In genomic region chr10:59353065-59353464, GRCm38 (mm10) we compare ENCODE assay signal across 24 mouse cellular contexts. TPM values are rescaled to one million over a fixed set of nuclear protein-coding genes. Genes with fewer than 3 reads are reported as not detected.
A peak's percentile ranks its signal among the peaks of the same experiment; 100 is the strongest.
DNase-seq lines count a peak whose midpoint lies in the region; ATAC-seq and TF ChIP-seq lines count a peak whose summit lies in the region.
"Had no signal": no experiment of that assay in that cellular context is flagged by ENCODE, and none has a peak within 500 bp of the region (broad histone marks: within the 10 kb centered on the region; RNA-seq: fewer than 3 reads in every experiment).

No protein-coding gene starts in this region.

- H3K9ac ChIP-seq in forebrain, postnatal 0 days: no peak overlapping the region
- H3K9ac ChIP-seq in forebrain, embryonic 16.5 days (replicated peaks; ENCODE audit: low read depth, low read length): no peak overlapping the region
- H3K9ac ChIP-seq in kidney, postnatal 0 days (ENCODE audit: low read depth, low read length): no peak overlapping the region
- H3K9ac ChIP-seq: hindbrain, embryonic 12.5 days; limb, embryonic 15.5 days had no signal

- DNase-seq in forebrain, postnatal 0 days: no peak
- no peak for DNase-seq in kidney, postnatal 0 days (ENCODE audit: low spot score)
- no peak for DNase-seq in kidney, postnatal 4 days
- DNase-seq in 416B (ENCODE audit: low read depth): peak; percentile 19
- peak; percentile 35 for DNase-seq in brain, adult 2 months (ENCODE audit: low read depth, low spot score)
- no peak for DNase-seq in thymus, adult 2 months
- DNase-seq: adrenal gland, postnatal 10 days; B cell, adult 2 months; cerebellum, adult 11-12 months; cerebellum, postnatal 36 days; gastrocnemius, postnatal 25 days; layer of hippocampus, postnatal 36 days; lung, postnatal 36 days; thymus, postnatal 36 days had no signal

- peak; percentile 42 for TF ChIP-seq CTCF in forebrain, postnatal 0 days (IDR thresholded peaks at IDR 0.05; ENCODE audit: low read depth)
- TF ChIP-seq CTCF in kidney, postnatal 0 days (IDR thresholded peaks at IDR 0.05; ENCODE audit: low read depth): peak; percentile 53
- no peak for TF ChIP-seq CTCF in thymus, adult 2 months (IDR thresholded peaks at IDR 0.05; ENCODE audit: borderline replicate concordance, control insufficient read depth, extremely low read depth, insufficient read depth, low read length, poor library complexity)

- no peaks in the 10 kb centered on the region for H3K4me1 ChIP-seq in forebrain, postnatal 0 days (ENCODE audit: insufficient read depth)
- no peaks in the 10 kb centered on the region for H3K4me1 ChIP-seq in forebrain, embryonic 16.5 days (replicated peaks; ENCODE audit: control insufficient read depth, insufficient read depth, low read length)
- no peaks in the 10 kb centered on the region for H3K4me1 ChIP-seq in kidney, postnatal 0 days (replicated peaks; ENCODE audit: insufficient read depth, low read length)
- no peaks in the 10 kb centered on the region for H3K4me1 ChIP-seq in thymus, adult 2 months (replicated peaks; ENCODE audit: control insufficient read depth, insufficient read depth, low read length)
- H3K4me1 ChIP-seq: hindbrain, embryonic 12.5 days had no signal

- ATAC-seq in forebrain, postnatal 0 days: no peak
- ATAC-seq in forebrain, embryonic 16.5 days: no peak
- no peak for ATAC-seq in kidney, postnatal 0 days (replicated peaks; ENCODE audit: low FRiP score, low read depth)
- ATAC-seq: activated CD4-positive, CD25-positive, alpha-beta regulatory T cell, adult 4 months; inflammation-experienced regulatory T-cells, adult 6 months had no signal

- peaks cover 40% of the 10 kb centered on the region for H3K36me3 ChIP-seq in forebrain, postnatal 0 days (ENCODE audit: insufficient read depth)
- H3K36me3 ChIP-seq in forebrain, embryonic 16.5 days (ENCODE audit: control insufficient read depth, insufficient read depth): peaks cover 38% of the 10 kb centered on the region
- peaks cover 39% of the 10 kb centered on the region for H3K36me3 ChIP-seq in kidney, postnatal 0 days (ENCODE audit: insufficient read depth, low read length)
- H3K36me3 ChIP-seq in thymus, adult 2 months (ENCODE audit: control insufficient read depth, insufficient read depth, low read length): peaks cover 35% of the 10 kb centered on the region

- no peaks in the 10 kb centered on the region for H3K27me3 ChIP-seq in forebrain, postnatal 0 days (ENCODE audit: insufficient read depth, low read length)
- no peaks in the 10 kb centered on the region for H3K27me3 ChIP-seq in forebrain, embryonic 16.5 days (replicated peaks; ENCODE audit: control insufficient read depth, insufficient read depth, low read length)
- H3K27me3 ChIP-seq in kidney, postnatal 0 days (ENCODE audit: insufficient read depth, low read length): no peaks in the 10 kb centered on the region
- H3K27me3 ChIP-seq in thymus, adult 2 months (ENCODE audit: control insufficient read depth, insufficient read depth, low read length): no peaks in the 10 kb centered on the region
- H3K27me3 ChIP-seq: hindbrain, embryonic 12.5 days; limb, embryonic 15.5 days had no signal

- no peak overlapping the region for H3K4me2 ChIP-seq in forebrain, postnatal 0 days (ENCODE audit: low read depth)
- H3K4me2 ChIP-seq in forebrain, embryonic 16.5 days (ENCODE audit: low read length): no peak overlapping the region
- H3K4me2 ChIP-seq in kidney, postnatal 0 days (ENCODE audit: low read length): no peak overlapping the region
- H3K4me2 ChIP-seq: hindbrain, embryonic 12.5 days; limb, embryonic 15.5 days; midbrain, embryonic 11.5 days had no signal

- no peak for TF ChIP-seq POLR2A in thymus, adult 2 months (IDR thresholded peaks at IDR 0.05; ENCODE audit: control insufficient read depth, extremely low read depth, insufficient read depth, low read length, poor library complexity)

- no peak overlapping the region for H3K27ac ChIP-seq in forebrain, postnatal 0 days (ENCODE audit: low read depth, low read length)
- H3K27ac ChIP-seq in forebrain, embryonic 16.5 days (ENCODE audit: low read length): no peak overlapping the region
- H3K27ac ChIP-seq in kidney, postnatal 0 days: no peak overlapping the region
- H3K27ac ChIP-seq in thymus, adult 2 months (ENCODE audit: control insufficient read depth, insufficient read depth, low read length): no peak overlapping the region
- H3K27ac ChIP-seq: forebrain, embryonic 10.5 days; hindbrain, embryonic 12.5 days; limb, embryonic 15.5 days had no signal

- no peaks in the 10 kb centered on the region for H3K9me3 ChIP-seq in forebrain, postnatal 0 days (ENCODE audit: low read length)
- no peaks in the 10 kb centered on the region for H3K9me3 ChIP-seq in forebrain, embryonic 16.5 days (ENCODE audit: control insufficient read depth, low read length)
- no peaks in the 10 kb centered on the region for H3K9me3 ChIP-seq in kidney, postnatal 0 days (replicated peaks; ENCODE audit: low read length)
- H3K9me3 ChIP-seq: forebrain, embryonic 10.5 days; hindbrain, embryonic 12.5 days; limb, embryonic 15.5 days had no signal

- H3K4me3 ChIP-seq in forebrain, postnatal 0 days (ENCODE audit: low read depth, low read length): no peak overlapping the region
- H3K4me3 ChIP-seq in forebrain, embryonic 16.5 days (replicated peaks; ENCODE audit: low read length): no peak overlapping the region
- no peak overlapping the region for H3K4me3 ChIP-seq in kidney, postnatal 0 days (replicated peaks; ENCODE audit: low read depth, low read length)
- H3K4me3 ChIP-seq in thymus, adult 2 months (ENCODE audit: control insufficient read depth, insufficient read depth, low read length): no peak overlapping the region
- H3K4me3 ChIP-seq: forebrain, embryonic 10.5 days; hindbrain, embryonic 12.5 days; limb, embryonic 15.5 days had no signal

- whole genome bisulfite sequencing in forebrain, postnatal 0 days: 29% methylated on average over 1 of the region's 1 CpGs
- 36% methylated on average over 1 of the region's 1 CpGs for WGBS in forebrain, embryonic 16.5 days
- WGBS in kidney, postnatal 0 days: 47% methylated on average over 1 of the region's 1 CpGs
- WGBS in thymus, adult 2 months: 66% methylated on average over 1 of the region's 1 CpGs

RNA-seq across cellular contexts. Expression of gene P4ha1, which starts 30.0 kb away (rescaled TPM):
- total RNA-seq in forebrain, postnatal 0 days (2014; rRNA removed): 26.7 and 29.3 TPM in 2 replicates
- 12.4 and 13.4 TPM in 2 replicates for polyA plus RNA-seq in forebrain, postnatal 0 days (2015; fragmentation: Nextera tagmentation; extraction: Ambion mirVana)
- 32.8 and 46.6 TPM in 2 replicates for polyA plus RNA-seq in forebrain, embryonic 16.5 days (2015; fragmentation: Nextera tagmentation; extraction: Ambion mirVana)
- 27.9 and 31.3 TPM in 2 replicates for polyA plus RNA-seq in kidney, postnatal 0 days (2015; fragmentation: Nextera tagmentation; extraction: Ambion mirVana)
- polyA plus RNA-seq in thymus, adult 2 months (2012; rRNA removed): 10.6 and 11.0 TPM in 2 replicates

RNA-seq across cellular contexts. Expression of gene Gm10273, which starts 42.4 kb away (rescaled TPM):
- 8.9 and 11.2 TPM in 2 replicates for total RNA-seq in forebrain, postnatal 0 days (2014; rRNA removed)
- 3.1 and 4.6 TPM in 2 replicates for polyA plus RNA-seq in forebrain, postnatal 0 days (2015; fragmentation: Nextera tagmentation; extraction: Ambion mirVana)
- 2.1 and 7.6 TPM in 2 replicates for polyA plus RNA-seq in forebrain, embryonic 16.5 days (2015; fragmentation: Nextera tagmentation; extraction: Ambion mirVana)
- polyA plus RNA-seq in kidney, postnatal 0 days (2015; fragmentation: Nextera tagmentation; extraction: Ambion mirVana): 7.4 and 10.0 TPM in 2 replicates
- 9.7 and 11.5 TPM in 2 replicates for polyA plus RNA-seq in thymus, adult 2 months (2012; rRNA removed)
- polyA plus RNA-seq: hindbrain, embryonic 12.5 days had no signal

RNA-seq across cellular contexts. Expression of gene Pla2g12b, which starts 50.4 kb away (rescaled TPM):
- not detected in 2 replicates for total RNA-seq in forebrain, postnatal 0 days (2014; rRNA removed)
- polyA plus RNA-seq in forebrain, postnatal 0 days (2015; fragmentation: Nextera tagmentation; extraction: Ambion mirVana): not detected in 2 replicates
- polyA plus RNA-seq in forebrain, embryonic 16.5 days (2015; fragmentation: Nextera tagmentation; extraction: Ambion mirVana): not detected in 2 replicates
- polyA plus RNA-seq in kidney, postnatal 0 days (2015; fragmentation: Nextera tagmentation; extraction: Ambion mirVana): 0.33 and 0.38 TPM in 2 replicates
- 0.23 TPM in 1 of 2 replicates, not detected in the other for polyA plus RNA-seq in thymus, adult 2 months (2012; rRNA removed)
- total RNA-seq: gastrocnemius, postnatal 25 days; layer of hippocampus, postnatal 36 days; left cerebral cortex, postnatal 36 days; monocyte, adult 5-6 weeks had no signal
- polyA plus RNA-seq: activated CD4-positive, CD25-positive, alpha-beta regulatory T cell, adult 4 months; forebrain, embryonic 10.5 days; hindbrain, embryonic 12.5 days; inflammation-experienced regulatory T-cells, adult 6 months; midbrain, embryonic 11.5 days; neural tube, embryonic 11.5 days had no signal

Comparison
In these comparisons a context has a peak if more than half of its experiments do, and no peak if none do; other contexts are left out.
1. DNase-seq: peak in 416B (single experiment) and brain, adult 2 months (single experiment); none in forebrain, postnatal 0 days (single experiment), kidney, postnatal 0 days (single experiment), kidney, postnatal 4 days (0 of 2) and thymus, adult 2 months (single experiment).